Mouse (Mus musculus): Measurements from ENCODE around the gene Ahnak2.
"Not testable (repeated sequence)": the region's sequence is repeated elsewhere in the genome, so short reads cannot be mapped to it uniquely, and the experiment has no call there.

Gene Ahnak2

DNA sequence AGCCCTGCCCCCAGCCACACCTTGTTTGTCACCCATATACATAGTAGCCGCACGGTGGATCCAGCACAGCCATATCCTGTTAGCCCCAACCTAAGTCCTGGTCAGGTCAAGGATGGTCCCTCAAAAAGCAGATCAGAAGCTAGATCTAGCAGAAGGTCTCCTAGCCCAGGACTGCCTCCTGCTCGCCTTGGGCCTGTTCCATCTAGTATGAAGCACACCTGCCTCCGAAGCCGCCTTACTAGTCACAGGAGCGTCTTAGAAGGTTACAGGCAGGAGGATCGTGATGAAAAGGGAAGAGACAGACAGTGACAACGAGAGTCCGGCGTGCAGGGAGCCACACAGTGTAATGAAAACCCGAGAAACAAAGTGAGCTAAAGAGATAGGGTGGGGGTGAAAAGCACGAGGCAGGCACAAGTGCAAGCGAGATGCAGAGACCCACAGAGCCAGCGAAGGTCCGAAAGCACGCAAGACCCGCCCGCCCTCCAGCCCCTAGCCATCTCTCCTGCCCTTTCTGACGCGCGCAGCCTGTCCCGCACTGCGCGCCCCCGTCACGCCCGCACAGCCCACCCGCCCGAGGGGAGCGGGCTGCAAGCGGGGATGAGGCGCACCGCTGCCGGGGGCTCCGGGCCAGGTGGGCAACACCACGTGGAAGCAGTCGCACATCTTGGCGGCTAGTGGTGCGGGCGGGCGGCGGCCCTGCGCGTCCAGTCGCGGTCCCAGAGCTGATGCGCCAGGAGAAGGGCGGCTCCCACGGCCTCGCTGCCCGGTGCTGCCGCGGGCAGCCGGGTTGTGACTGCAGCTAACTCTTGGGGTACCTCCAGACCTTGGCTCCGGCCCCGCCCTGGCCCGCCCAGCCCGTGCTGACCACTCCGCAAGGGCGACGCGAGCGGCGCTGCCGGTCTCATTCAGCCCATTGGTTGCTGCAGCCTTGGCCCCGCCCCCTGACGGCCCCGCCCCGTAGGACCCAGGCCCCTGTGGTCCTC, at the start of gene Ahnak2:
Gene Ahnak2 (minus strand): TSS at position 794 of the 983 bp plus-strand sequence.
- no peak for DNase-seq (ENCODE audit: extremely low read depth, low read depth, low spot score)

DNA sequence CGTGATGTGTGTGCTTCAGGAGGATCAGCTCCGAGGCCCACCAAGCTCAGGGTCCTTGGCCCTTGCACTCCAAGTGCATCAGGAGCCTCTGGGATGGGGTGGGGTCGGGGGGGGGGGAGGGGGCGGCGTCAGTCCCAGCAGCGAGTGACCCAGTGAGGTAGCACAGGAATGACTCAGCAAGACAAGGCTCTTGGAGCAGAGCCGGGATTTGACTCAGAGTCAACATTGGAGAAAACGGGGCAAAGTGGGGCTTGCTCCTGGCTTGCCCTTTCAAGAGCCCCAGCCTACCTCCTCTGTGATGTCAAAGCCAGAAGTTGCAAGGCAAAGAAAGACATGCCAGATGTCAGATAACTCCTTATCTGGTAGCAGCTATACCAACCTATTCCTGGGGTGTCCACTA, 48.7 kb upstream of the Ahnak2 start:
- no peak for DNase-seq (ENCODE audit: extremely low read depth, low read depth, low spot score)

DNA sequence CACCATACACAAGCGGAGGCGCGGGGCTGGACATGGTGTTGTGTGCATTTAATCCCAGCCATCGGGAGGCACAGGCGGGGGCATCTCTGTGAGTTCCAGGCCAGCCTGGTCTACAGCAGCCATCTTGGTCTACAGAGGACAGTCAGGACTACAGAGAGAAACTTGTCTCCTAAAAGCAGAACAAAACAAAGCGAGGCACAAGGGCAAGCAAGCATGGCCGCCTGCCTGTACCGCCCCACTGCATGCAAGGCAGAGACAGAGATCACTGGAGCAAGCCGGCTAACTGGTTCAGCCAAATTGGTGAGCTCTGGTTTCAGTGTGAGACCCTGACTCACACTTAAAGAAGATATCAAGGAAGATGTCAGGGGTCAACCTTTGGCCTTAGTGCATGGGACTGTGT, 47.9 kb upstream of the Ahnak2 start:
- no peak for DNase-seq (ENCODE audit: extremely low read depth, low read depth, low spot score)

- DNase-seq (ENCODE audit: extremely low read depth, low read depth, low spot score): no peak
Measured at GRCm38 (mm10) chr12:112849235-112850022, 47.0 kb upstream of the Ahnak2 start.

- no peak for DNase-seq (ENCODE audit: extremely low read depth, low read depth, low spot score)
Measured at GRCm38 (mm10) chr12:112847880-112848279, 45.4 kb upstream of the Ahnak2 start.

- no peak for DNase-seq (ENCODE audit: extremely low read depth, low read depth, low spot score)
Measured at GRCm38 (mm10) chr12:112843803-112844202, 41.3 kb upstream of the Ahnak2 start.

DNA sequence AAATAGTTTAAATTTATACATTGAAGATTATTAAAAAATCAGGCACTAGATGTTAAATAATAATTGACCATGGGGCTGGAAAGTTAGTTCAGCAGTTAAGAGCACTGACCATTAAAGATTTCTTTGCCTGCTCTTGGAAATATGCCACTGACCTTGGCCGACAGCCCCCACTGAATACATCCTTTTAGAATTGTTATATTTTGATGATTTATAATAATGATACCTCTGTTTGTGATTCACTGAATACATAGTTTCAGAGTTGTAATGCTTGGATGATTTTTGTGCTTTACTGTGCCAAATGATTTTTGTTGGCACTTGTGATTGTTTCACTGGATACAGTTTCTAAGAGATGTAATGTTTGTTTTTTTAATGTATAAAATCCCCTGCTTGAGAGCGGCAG, 39.7 kb upstream of the Ahnak2 start:
- not testable (repeated sequence) for DNase-seq (ENCODE audit: extremely low read depth, low read depth, low spot score)

- DNase-seq (ENCODE audit: extremely low read depth, low read depth, low spot score): not testable (repeated sequence)
Measured at GRCm38 (mm10) chr12:112841338-112841892, 39.0 kb upstream of the Ahnak2 start.

DNA sequence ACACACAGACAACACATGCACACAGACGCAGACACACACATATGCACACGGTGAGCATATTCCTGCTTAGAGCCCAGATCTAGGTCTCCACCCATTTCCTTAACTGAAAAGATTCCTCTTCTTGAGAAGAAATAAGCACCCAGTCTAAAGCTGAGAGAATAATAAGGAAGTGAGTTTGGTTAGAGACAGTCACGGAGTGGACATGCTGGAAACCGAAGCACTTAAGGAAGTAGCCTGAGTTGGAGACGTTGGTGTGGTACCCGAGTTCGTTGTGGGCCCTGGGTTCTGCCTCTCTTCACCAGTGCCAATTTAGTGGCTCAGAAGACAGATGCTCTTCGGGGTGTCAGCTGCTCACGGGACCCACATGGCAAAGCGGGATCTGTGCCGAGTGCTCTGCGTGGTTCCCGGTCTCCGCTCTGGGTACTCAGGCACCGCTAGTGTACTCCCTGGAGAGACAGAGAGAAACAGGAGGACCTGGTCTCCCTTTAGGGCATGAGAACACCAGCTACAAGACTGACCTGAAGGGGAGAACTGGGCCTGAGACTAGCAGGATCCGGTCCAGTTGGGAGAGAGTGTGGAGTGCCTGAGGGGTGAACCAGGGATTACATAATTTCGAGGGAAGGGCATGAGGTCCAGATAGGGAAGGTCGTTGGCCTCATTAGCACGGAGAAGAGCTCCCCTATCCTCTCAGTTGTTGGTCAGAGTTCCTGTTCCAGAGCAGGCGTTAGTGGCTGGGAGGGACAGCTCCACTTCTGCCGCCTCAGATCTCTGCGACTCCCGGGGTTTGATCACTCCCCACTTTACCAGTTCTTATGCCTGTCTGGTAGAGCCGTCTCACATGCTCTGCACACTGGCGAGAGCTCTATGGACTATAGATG, 38.0 kb upstream of the Ahnak2 start:
- no peak for DNase-seq (ENCODE audit: extremely low read depth, low read depth, low spot score)

- DNase-seq (ENCODE audit: extremely low read depth, low read depth, low spot score): no peak
Measured at GRCm38 (mm10) chr12:112835046-112835445, 32.6 kb upstream of the Ahnak2 start.

GRCm38 (mm10) chr12:112833527-112833926, 31.1 kb upstream of the Ahnak2 start:
- DNase-seq (ENCODE audit: extremely low read depth, low read depth, low spot score): no peak

DNA sequence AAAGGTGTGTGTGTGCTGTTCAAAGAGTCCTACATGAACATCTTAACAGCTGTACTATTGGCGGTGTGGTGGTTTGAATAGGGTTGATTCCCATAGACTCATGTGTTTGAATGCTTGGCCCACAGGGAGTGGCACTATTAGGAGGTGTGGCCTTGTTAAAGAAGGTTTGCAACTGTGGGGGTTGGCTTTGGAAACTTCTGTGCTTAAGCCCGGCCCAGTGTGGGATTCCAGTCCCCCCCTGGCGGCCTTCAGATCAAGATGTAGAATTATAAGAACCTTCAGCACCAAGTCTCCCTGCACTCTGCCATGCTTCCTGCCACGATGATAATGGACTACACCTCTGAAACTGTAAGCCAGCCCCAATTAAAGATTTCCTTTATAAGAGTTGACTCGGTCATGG, 30.0 kb upstream of the Ahnak2 start:
- no peak for DNase-seq (ENCODE audit: extremely low read depth, low read depth, low spot score)

- DNase-seq (ENCODE audit: extremely low read depth, low read depth, low spot score): no peak
Measured at GRCm38 (mm10) chr12:112830570-112830969, 28.1 kb upstream of the Ahnak2 start.

- no peak for DNase-seq (ENCODE audit: extremely low read depth, low read depth, low spot score)
Measured at GRCm38 (mm10) chr12:112830141-112830540, 27.7 kb upstream of the Ahnak2 start.

DNA sequence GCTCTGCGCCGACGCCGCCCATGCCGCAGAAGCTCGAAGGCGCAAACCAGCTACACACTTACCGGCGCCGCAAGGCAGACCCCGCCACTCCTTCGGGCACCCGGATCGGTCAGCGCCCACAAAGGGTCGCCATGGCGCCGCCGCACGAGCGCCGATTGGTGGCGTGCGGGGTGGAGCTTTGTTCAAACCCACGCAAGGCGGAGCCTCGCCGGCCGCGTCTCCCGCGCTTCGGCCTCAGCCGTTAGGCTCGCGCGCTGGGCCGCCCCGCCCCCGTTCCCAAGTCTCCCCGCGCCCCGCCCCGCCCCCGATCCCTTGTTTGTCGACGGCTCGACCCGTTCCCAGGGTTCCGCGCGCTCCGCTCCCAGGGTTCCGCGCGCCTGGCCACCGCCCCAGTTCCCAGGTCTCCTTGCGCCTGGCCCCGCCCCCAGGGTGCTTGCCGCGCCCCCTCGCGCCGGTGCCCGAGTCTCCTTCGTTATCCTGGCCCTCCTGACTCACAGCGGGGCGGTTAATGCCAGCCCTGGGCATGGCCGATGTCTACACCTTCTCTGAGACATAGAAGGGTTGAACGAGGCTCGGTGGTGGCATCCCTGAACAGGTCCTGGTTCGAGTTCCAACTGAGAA, 26.9 kb upstream of the Ahnak2 start, which contains the start of gene Cdca4:
Gene Cdca4 (minus strand): TSS at position 180 of the 621 bp plus-strand sequence.
- no peak for DNase-seq (ENCODE audit: extremely low read depth, low read depth, low spot score)

DNA sequence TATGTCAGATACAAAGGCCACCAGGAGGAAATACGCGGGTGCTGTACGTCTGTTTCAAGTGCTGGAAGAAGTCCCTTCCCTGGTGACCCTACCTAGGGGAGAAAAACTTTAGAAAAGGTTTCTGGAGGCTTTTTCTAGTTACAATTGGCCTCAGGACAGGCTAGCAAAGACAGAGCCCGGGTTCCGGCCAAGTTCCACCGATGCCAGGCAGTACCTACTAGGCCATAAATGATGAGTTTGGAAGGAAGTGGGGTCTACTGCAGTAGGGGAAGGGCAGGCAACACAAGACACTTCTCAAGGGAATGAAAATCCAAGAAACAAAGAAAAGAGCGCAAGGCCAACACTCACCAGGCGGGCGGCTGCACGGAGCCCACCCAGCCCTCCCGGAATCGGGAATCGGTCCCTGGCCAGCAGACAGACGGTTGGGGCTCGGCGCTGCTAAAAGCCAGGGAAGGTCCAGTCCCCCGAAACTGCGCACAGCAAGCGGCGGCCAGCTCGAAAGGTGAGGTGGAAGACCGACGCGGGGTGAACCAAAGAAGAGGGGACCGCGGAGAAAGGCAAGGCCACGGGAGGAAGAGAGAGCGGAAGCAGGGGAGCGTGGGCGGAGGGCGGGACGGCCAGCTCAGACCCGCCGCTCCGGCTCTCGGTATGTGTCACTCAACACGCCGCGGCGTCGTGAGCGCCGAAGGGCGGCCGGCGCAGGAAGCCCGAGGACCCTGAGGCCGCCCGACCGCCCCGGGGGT, 26.2 kb upstream of the Ahnak2 start:
- DNase-seq (ENCODE audit: extremely low read depth, low read depth, low spot score): no peak

- no peak for DNase-seq (ENCODE audit: extremely low read depth, low read depth, low spot score)
Measured at GRCm38 (mm10) chr12:112825901-112826300, 23.4 kb upstream of the Ahnak2 start.

DNA sequence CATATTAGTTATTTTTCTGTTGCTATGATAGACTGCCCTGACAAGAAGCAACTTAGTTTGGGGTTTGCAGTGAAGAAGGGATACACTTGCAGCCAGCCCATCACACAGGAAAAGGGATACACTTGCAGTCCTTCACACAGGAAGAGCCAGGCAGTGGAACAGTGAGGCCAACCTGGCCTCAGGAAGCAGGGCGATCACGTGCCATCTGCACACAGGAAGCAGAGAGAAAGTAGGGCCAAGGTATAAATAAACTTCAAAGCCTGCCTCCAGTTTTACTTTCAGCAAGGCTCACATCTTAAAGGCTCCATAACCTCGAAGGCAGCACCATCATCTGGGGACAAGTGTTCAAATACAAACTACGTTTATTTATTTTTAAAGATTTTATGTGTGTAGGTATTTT, 20.8 kb upstream of the Ahnak2 start:
- DNase-seq (ENCODE audit: extremely low read depth, low read depth, low spot score): no peak

GRCm38 (mm10) chr12:112822676-112823075, 20.2 kb upstream of the Ahnak2 start:
- peak; percentile 93 for DNase-seq (ENCODE audit: extremely low read depth, low read depth, low spot score)
